Mouse (Mus musculus): ENCODE data around the gene Tmem151b.

- no peak for TF ChIP-seq MAFK (IDR thresholded peaks at IDR 0.05; ENCODE audit: insufficient read depth, low read depth, low read length)
- no peak for TF ChIP-seq HCFC1 (IDR thresholded peaks at IDR 0.05; ENCODE audit: borderline replicate concordance, insufficient read depth, low read length)
- no peak for TF ChIP-seq ZNF384 (IDR thresholded peaks at IDR 0.05; ENCODE audit: low read depth, low read length)
- TF ChIP-seq CHD2 (IDR thresholded peaks at IDR 0.05; ENCODE audit: low read depth, low read length) = no peak
Observed at GRCm38 (mm10) chr17:45542705-45543104, 6.8 kb downstream of the Tmem151b start.

Measured in ES-E14 (cell line).